Mouse (Mus musculus) inflammation-experienced regulatory T-cells, adult 6 months (primary cell): ENCODE results near the gene Mfsd4b1. TPM values are rescaled to one million over a fixed set of nuclear protein-coding genes. Genes with fewer than 3 reads are reported as not detected.

ENCODE experiments used
- ATAC-seq: one replicate; pipeline ENCODE4 v1.8.0; 2017
- polyA plus RNA-seq, 3 experiments: library from polyadenylated mRNA; unstranded; fragments of 100-300 nt; shearing (Covaris generic); gene quantifications; one replicate each; pipeline ENCODE4 v1.2.1; 2017

Mfsd4b1 gene
- not detected for polyA plus RNA-seq

DNA sequence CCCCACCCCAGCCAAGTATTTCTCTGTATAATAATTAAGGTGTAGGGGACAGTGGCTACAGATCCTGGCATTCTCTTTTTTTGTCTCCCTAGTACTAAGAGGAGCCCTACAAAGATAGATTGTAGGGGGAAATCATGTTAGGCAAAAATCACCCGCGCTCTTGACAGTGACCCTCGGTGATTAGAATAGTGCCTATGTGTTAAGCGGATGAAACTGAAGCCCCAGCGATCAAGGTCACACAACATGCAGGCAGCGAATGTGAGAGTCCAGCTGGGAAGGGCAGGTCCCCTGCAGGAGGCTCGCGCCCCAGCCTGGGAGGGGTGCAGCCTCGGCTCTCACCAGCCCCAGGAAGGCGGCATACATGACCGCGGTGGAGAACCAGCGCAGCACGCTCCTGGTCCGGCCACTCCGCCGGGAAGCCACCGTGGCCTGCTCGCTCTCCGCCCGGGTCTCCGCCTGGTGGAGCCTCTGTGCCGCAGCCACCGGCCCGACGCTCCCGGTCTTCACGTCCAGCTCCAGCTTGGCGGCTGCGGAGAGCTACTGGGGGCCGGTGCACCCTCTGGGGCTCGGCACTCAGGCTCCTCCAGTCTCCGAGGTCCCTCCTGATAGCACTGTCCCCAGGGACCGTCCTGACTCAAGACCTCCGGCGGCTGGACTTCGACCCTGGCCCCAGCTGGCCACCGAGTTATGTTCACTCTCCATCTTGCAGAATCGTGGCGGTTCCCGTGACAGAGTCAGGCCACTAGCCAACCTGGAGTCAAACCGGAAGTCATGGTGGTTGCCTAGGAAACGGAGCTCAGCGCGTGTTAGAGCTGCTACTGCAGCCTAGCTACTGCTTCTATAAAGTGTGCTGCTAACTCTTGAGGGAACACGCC is at the start of gene Mfsd4b1:
Mfsd4b1 (minus strand) TSS at position 715 of the 875 bp plus-strand sequence.
- ATAC-seq: peak; percentile 99

- no peak for ATAC-seq
These were observed 48.5 kb upstream of the Mfsd4b1 start for GRCm38 (mm10) chr10:40073608-40074007.

- no peak for ATAC-seq
These were observed 45.6 kb upstream of the Mfsd4b1 start for GRCm38 (mm10) chr10:40070684-40071083.

DNA sequence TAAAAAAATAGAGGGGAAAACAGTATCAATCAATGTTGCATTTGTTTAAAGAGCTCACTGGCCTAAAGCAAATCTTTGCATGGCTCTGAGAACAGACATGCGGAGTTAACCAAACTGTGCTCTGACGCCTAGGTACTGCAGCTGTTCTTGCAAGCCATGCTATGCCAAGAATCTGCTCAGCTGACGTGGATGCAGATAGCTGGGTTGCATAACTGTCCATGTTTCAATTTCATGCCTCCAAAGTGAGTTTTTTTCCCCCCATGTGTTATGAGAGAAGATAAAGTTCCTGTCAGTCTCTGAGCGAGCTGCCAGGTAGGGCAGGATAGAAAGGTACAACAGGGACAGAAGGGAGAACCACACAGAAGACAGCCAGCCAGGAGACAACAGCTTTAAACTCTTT is 44.2 kb upstream of the Mfsd4b1 start:
- no peak for ATAC-seq

DNA sequence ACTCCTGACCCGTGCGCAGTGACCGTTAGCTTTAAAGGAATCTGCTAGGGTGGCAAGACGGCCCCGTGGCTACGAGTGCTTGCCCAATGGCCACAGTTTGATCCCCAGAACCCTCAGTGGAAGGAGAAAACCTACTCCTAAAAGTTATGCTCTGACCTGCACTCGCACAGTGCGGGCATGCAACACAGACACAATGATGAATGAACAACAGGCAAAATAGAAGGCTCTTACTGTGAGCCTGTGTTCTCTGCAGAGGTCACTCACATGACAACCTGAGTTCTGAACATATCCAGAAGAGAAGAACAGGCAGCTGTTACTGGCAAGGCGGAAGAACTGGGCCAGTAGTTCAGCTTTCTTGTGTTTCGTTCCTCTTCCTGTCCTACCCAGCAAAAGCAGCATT is 43.5 kb upstream of the Mfsd4b1 start:
- no peak for ATAC-seq

DNA sequence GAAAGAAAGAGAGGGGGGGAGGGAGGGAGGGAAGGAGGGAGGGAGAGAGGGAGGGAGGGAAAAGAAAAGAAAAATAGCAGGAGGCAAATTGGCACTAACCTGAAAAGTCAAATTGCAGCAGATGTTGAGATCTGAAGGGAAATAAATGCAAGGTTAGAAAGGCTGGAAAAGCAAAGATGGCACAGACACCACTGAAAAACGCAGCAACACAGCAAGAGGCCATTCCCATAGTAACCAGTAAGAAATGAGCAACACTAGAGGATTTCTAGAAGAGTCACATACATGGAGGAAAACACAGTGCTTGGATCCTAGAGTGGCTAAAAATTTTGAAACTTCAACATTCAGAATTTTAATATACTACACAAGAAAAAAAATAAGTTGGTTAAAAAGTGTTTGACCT is 42.5 kb upstream of the Mfsd4b1 start:
- ATAC-seq: no peak

- no peak for ATAC-seq
These were observed 42.0 kb upstream of the Mfsd4b1 start for GRCm38 (mm10) chr10:40067071-40067470.

DNA sequence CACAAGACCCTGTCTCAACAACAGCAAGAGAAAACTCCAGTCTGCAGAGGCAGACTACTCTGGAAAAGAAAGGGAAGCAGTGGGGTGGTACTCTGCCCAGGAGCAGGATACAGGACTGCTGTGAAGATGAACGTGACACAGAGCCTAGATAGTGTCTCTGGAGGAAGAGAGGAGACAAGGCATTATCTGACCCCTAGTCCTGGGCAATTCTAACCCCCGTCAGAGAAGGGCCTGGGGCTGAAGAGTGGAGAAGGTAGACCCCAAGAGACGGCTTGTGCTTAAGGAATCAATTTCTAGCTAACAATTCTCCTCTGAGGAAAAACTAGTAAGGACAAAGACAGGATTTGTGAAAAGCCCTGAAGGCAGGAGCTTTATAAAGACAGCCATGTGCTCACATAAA is 40.3 kb upstream of the Mfsd4b1 start:
- ATAC-seq: no peak

GRCm38 (mm10) chr10:40063291-40063890 is 38.3 kb upstream of the Mfsd4b1 start:
- no peak for ATAC-seq

GRCm38 (mm10) chr10:40062812-40063211 is 37.7 kb upstream of the Mfsd4b1 start:
- ATAC-seq: no peak

DNA sequence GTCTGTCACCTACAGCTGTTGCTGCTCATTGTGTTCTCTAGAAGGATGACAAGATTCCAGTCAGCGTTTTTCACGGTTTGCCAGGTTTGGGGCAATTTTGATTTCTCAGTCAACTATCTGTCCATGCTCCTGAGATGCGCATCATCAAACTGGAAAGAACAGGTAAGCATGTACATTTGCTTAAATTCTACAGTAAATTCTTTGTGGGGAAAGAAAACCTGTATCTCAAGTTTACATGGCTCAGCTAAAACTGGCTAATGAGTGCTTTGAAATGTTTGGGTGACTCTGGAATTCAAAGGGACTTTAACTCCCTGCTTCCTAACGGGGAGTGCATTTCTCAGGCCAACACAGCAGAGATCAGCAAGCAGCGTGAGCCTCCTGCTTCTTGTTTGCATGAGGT is 36.9 kb upstream of the Mfsd4b1 start:
- no peak for ATAC-seq

DNA sequence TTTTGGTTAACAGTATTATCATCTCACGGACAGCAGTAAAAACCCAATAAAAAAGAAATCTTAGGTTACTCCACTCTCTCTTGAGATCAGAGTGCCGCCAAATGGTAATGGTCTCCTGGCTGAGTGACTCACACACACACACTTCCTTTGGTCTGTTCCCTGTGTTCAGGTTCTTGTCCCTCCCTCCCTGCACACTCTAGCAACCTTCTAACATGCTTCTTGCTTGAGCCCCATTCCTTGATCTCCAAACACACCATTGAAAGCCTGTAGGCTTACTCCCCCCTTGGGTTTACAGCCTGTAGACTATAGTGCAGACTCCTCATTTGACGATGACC is 33.7 kb upstream of the Mfsd4b1 start:
- no peak for ATAC-seq

DNA sequence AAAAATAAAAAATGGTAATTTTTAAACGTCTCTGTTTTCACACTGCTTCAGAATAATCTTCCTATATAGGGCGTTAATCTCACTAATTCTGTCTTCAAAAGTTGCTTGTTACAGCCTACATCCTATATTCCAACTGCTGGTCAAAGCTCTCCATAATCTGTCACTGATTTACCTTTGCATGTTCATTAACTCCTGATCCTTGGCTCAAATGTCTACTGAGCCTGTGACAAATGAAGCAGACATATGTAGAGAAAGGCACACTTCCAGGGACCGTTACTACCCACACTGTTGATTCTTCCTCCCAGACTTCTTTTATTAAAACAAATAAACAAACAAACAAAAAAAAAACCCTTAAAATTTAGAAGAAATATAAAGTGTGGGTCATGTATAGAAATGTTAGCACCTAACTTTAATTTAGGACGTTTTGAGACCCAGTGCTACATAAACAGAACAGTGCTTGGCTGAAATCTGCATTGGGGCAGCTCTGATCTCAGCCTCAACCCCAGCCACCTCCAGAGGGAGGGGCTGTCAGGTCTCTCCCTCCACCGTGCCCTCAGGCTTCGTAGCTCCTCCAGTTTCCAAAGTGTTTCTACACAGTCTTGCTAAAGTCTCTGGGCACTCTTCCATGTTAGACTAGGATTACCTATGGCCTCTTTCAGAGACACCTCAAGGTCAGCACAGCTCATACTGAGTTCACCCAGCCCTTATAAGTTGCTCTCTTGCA is 33.2 kb upstream of the Mfsd4b1 start:
- no peak for ATAC-seq

- no peak for ATAC-seq
These were observed 32.5 kb upstream of the Mfsd4b1 start for GRCm38 (mm10) chr10:40057615-40058014.

DNA sequence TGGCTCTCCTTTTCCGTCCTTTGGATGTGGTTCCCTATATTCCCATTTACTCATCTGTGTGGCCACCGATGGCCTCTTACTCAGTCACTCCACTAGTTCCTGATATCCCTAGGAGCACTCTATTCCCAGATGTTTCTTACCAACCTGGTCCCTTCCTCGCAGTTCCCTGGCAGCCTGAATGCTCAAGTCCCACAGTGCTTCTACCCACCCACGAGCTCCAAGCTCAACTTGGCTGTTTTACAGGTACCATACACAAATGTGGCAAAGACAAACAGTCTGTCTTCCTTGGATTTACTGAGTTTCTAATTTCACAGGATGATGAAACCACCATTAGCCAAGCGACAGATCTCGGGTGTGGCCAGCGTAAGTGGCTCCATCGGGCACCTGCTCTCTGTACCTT is 29.4 kb upstream of the Mfsd4b1 start:
- ATAC-seq: no peak

- ATAC-seq: no peak
These were observed 28.8 kb upstream of the Mfsd4b1 start for GRCm38 (mm10) chr10:40053896-40054295.

GRCm38 (mm10) chr10:40053257-40053895 is 28.3 kb upstream of the Mfsd4b1 start:
- ATAC-seq: peak; percentile 60

DNA sequence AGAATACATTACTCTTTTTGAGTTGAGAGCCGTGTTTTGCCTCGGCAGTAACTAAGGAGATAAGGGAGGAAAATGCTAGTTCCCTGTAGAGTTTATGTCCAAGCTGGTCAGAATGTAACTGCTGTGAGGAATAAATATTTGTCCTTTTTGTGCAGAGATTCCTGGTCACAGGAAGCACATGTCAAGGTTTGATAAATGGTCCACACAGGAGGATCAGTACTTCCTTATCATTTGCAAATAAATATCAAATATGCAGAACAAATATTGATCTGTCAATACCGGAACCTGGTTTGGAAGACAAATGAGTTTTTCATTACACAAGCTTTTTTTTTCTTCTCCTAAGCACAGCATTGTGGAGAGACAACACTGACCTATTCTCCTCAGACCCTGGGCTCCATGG is 26.9 kb upstream of the Mfsd4b1 start:
- no peak for ATAC-seq

- ATAC-seq: no peak
These were observed 25.7 kb upstream of the Mfsd4b1 start for GRCm38 (mm10) chr10:40050763-40051162.

- no peak for ATAC-seq
These were observed 16.3 kb upstream of the Mfsd4b1 start for GRCm38 (mm10) chr10:40041339-40041738.

DNA sequence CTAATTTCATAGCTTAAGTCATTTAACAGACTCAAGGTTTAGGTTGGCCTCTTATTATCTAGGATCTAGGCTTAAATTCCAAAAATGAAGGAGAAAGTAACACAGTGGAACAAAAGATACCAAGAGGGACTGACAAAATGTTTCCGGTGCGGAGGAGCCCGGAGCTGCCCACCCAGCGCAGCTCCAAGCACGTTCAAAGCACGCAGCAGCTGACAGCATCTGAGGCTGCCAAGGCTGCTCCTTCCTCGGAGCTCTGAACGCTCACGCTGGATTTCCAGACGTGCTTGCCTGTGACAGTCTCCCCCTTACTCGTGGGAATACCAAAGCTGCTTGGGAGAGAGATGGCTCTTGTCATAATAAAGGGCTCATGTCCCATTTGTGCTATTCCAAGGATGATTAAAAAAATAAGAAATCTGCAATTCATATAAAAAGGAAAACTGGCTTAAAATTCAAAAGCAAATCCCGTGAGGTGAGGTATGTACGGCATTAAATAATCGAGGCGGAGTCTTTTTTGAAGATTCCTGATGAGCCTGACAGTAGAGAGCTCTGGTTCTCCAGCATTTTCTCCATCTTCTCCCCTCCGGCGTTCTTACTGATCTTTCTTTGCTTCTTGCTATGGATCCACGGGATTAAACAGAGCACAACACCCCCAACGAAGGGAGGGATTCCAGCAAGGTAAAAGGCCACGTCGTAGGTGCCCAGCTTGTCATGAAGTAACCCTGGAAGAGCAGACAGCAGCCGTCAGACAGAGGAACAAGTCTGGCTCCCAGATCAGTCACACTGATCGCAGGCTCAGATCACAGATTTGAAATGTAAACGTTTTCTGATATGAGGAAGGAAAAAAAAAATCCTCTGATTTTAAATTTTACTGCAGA is 11.9 kb upstream of the Mfsd4b1 start:
- no peak for ATAC-seq

DNA sequence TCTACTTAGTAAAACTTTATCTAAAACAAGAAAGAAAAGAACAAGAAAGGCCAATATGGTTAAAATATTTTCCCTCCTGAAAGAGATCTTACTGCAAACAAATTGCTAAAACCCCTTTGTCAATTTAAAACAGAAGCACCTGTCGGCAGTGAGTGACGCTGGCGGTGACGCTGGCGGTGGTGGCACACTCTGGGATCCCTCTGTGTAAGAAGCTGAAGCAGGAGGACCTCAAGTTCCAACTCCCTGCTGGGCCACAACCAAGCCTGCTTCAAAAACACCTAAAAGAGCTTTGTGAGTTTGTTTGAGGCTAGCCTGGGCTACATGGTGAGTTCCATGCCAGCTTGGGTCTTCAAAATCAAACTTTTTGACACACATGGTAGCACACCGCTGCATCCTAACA is 9.9 kb upstream of the Mfsd4b1 start:
- no peak for ATAC-seq
